Mouse (Mus musculus) bone marrow macrophage, adult 2 months (primary cell): ENCODE measurements at regions not wholly inside any gene's neighbourhood (a gene's known extent, or its start where the extent isn't known, plus 50 kb on each side); places are given as distances from the start of the nearest gene placed in this dataset.

ENCODE experiments used
- CTCF ChIP-seq: IDR thresholded peaks from 2 replicates; pipeline ENCODE4 v1.5.1; 2012; ENCODE audit warnings: low read depth, mild to moderate bottlenecking, low read length, moderate library complexity
- POLR2A ChIP-seq: IDR thresholded peaks from 2 replicates; pipeline ENCODE4 v1.6.1; 2012; ENCODE audit warnings: mild to moderate bottlenecking, low read depth, low read length, borderline replicate concordance

DNA sequence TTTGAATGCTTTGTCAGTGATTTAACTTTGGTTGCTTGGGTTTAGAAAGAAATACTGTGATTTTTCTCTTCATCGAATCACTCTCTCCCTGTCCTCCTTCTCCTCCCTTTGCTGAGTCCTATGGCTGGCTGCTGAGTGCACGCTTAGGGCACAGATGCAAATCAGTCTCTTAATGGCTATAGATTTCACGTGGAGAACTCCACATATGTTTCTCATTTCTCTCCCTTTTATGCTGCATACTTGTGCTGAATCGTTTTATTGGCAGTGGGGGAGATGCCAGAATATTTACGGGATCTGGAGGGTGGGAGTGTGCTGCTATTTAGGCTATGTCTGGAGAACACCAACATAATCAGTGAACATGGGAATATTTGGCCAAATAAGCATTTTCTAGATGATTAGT lies 118.8 kb upstream of the Rnd3 start:
- TF ChIP-seq POLR2A (no peak), CTCF (no peak)
